ENCODE assay signal across 9 mouse cellular contexts in the genomic region with DNA sequence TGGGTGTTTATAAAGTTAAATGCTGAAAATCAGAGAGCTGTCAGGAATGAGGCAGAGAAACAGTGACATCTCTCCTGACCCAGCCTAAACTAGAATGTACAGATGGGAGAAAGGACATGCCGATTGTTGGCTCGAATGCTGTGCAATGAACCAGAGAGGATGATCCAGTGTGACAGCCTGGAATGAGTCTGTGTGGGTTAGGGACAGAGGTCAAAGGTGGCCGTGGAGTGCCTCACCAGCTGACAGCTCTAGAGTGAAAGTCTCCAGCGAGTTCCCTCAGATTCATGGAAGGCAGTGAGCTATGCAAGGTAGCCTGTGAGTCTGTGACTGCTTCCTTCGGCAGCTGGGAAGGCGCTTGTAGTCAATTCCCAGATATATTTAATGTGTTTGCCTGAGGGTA.
DNase-seq lines count a peak whose midpoint lies in the region; ATAC-seq and TF ChIP-seq lines count a peak whose summit lies in the region.
"Had no signal": no experiment of that assay in that cellular context is flagged by ENCODE, and none has a peak within 500 bp of the region (broad histone marks: within the 10 kb centered on the region; RNA-seq: fewer than 3 reads in every experiment).

No protein-coding gene starts in this region.

- H3K4me1 ChIP-seq in hindbrain, embryonic 15.5 days (replicated peaks) = peaks cover 5% of the 10 kb centered on the region; the same call in 1 of the 2 replicates
- peaks cover 9% of the 10 kb centered on the region for H3K4me1 ChIP-seq in midbrain, embryonic 11.5 days (ENCODE audit: control insufficient read depth, insufficient read depth, low read length)
- H3K4me1 ChIP-seq in liver, postnatal 0 days (ENCODE audit: insufficient read depth) = no peaks in the 10 kb centered on the region
- no peaks in the 10 kb centered on the region for H3K4me1 ChIP-seq in heart, embryonic 11.5 days (ENCODE audit: control insufficient read depth, insufficient read depth, low read length)

- H3K4me2 ChIP-seq in hindbrain, embryonic 15.5 days = peak overlapping the region; percentile 29
- no peak overlapping the region for H3K4me2 ChIP-seq in midbrain, embryonic 11.5 days
- no peak overlapping the region for H3K4me2 ChIP-seq in liver, postnatal 0 days (ENCODE audit: low read depth, low read length)
- no peak overlapping the region for H3K4me2 ChIP-seq in heart, embryonic 11.5 days

- TF ChIP-seq CTCF in brain, embryonic 14.5 days (IDR thresholded peaks at IDR 0.05; ENCODE audit: borderline replicate concordance, extremely low read depth, insufficient read depth, insufficient read length) = no peak
- no peak for TF ChIP-seq CTCF in liver, postnatal 0 days (IDR thresholded peaks at IDR 0.05; ENCODE audit: low read depth)

- TF ChIP-seq POLR2A in brain, embryonic 14.5 days (IDR thresholded peaks at IDR 0.05; ENCODE audit: borderline replicate concordance, extremely low read depth, insufficient read depth, insufficient read length, poor library complexity, severe bottlenecking) = no peak

- peak; percentile 50 for DNase-seq in brain, embryonic 14.5 days (ENCODE audit: low read depth)
- peak; percentile 63 to 70 for DNase-seq in cerebellum, postnatal 10 days
- DNase-seq in midbrain, embryonic 11.5 days (ENCODE audit: low spot score, missing footprints) = peak; percentile 88
- no peak for DNase-seq in liver, postnatal 0 days
- DNase-seq in urinary bladder, adult 18-20 months (ENCODE audit: low spot score in 2 of 2) = no peak
- DNase-seq in adrenal gland, adult 2 months = no peak
- DNase-seq: thymus, postnatal 14 days had no signal

- ATAC-seq in hindbrain, embryonic 15.5 days (ENCODE audit: low FRiP score, low read depth) = peak; percentile 75
- peak; percentile 78 for ATAC-seq in midbrain, embryonic 11.5 days (ENCODE audit: low FRiP score)
- no peak for ATAC-seq in liver, postnatal 0 days
- no peak for ATAC-seq in heart, embryonic 11.5 days (replicated peaks; ENCODE audit: insufficient number of reproducible peaks, low FRiP score, low TSS enrichment)

- no peak overlapping the region for H3K27ac ChIP-seq in hindbrain, embryonic 15.5 days (replicated peaks)
- H3K27ac ChIP-seq in midbrain, embryonic 11.5 days (ENCODE audit: low read depth, low read length) = no peak overlapping the region
- no peak overlapping the region for H3K27ac ChIP-seq in liver, postnatal 0 days (ENCODE audit: low read depth)
- no peak overlapping the region for H3K27ac ChIP-seq in heart, embryonic 11.5 days (ENCODE audit: low read depth, low read length)

- no peaks in the 10 kb centered on the region for H3K36me3 ChIP-seq in hindbrain, embryonic 15.5 days
- H3K36me3 ChIP-seq in midbrain, embryonic 11.5 days (ENCODE audit: control insufficient read depth, insufficient read depth, low read length) = no peaks in the 10 kb centered on the region
- H3K36me3 ChIP-seq in liver, postnatal 0 days (replicated peaks; ENCODE audit: insufficient read depth, low read length) = no peaks in the 10 kb centered on the region
- no peaks in the 10 kb centered on the region for H3K36me3 ChIP-seq in heart, embryonic 11.5 days (ENCODE audit: control insufficient read depth, insufficient read depth, low read length)

- H3K9me3 ChIP-seq in hindbrain, embryonic 15.5 days = no peaks in the 10 kb centered on the region
- H3K9me3 ChIP-seq in midbrain, embryonic 11.5 days (ENCODE audit: control insufficient read depth, low read length) = no peaks in the 10 kb centered on the region
- H3K9me3 ChIP-seq in liver, postnatal 0 days (ENCODE audit: low read length) = no peaks in the 10 kb centered on the region
- no peaks in the 10 kb centered on the region for H3K9me3 ChIP-seq in heart, embryonic 11.5 days (replicated peaks; ENCODE audit: control insufficient read depth, low read length)

- H3K9ac ChIP-seq in hindbrain, embryonic 15.5 days = no peak overlapping the region
- no peak overlapping the region for H3K9ac ChIP-seq in midbrain, embryonic 11.5 days (ENCODE audit: low read length)
- H3K9ac ChIP-seq in liver, postnatal 0 days (replicated peaks) = no peak overlapping the region
- no peak overlapping the region for H3K9ac ChIP-seq in heart, embryonic 11.5 days (ENCODE audit: low read depth, low read length)

- TF ChIP-seq EP300 in liver, postnatal 0 days (IDR thresholded peaks at IDR 0.05; ENCODE audit: low read depth) = no peak

- 9% methylated on average over 6 of the region's 6 CpGs for WGBS in hindbrain, embryonic 15.5 days
- WGBS in midbrain, embryonic 11.5 days = 13% methylated on average over 6 of the region's 6 CpGs
- WGBS in liver, postnatal 0 days (ENCODE audit: insufficient replicate concordance) = 55% methylated on average over 6 of the region's 6 CpGs
- 47% methylated on average over 6 of the region's 6 CpGs for WGBS in heart, embryonic 11.5 days (ENCODE audit: insufficient replicate concordance)

- H3K4me3 ChIP-seq in hindbrain, embryonic 15.5 days = no peak overlapping the region
- no peak overlapping the region for H3K4me3 ChIP-seq in midbrain, embryonic 11.5 days (ENCODE audit: low read depth, low read length)
- no peak overlapping the region for H3K4me3 ChIP-seq in liver, postnatal 0 days (ENCODE audit: low read depth, low read length)
- H3K4me3 ChIP-seq in heart, embryonic 11.5 days (ENCODE audit: low read depth, low read length) = no peak overlapping the region

- H3K27me3 ChIP-seq in hindbrain, embryonic 15.5 days = no peaks in the 10 kb centered on the region
- H3K27me3 ChIP-seq in midbrain, embryonic 11.5 days (ENCODE audit: control insufficient read depth, insufficient read depth, low read length) = no peaks in the 10 kb centered on the region
- no peaks in the 10 kb centered on the region for H3K27me3 ChIP-seq in liver, postnatal 0 days (ENCODE audit: insufficient read depth, low read length)
- no peaks in the 10 kb centered on the region for H3K27me3 ChIP-seq in heart, embryonic 11.5 days (ENCODE audit: control insufficient read depth, insufficient read depth, low read length)

Comparison
In these comparisons a context has a peak if more than half of its experiments do, and no peak if none do; other contexts are left out.
1. DNase-seq: peak in brain, embryonic 14.5 days (single experiment), cerebellum, postnatal 10 days (2 of 2) and midbrain, embryonic 11.5 days (single experiment); none in liver, postnatal 0 days (single experiment), urinary bladder, adult 18-20 months (0 of 2) and adrenal gland, adult 2 months (single experiment).
2. ATAC-seq: peak in hindbrain, embryonic 15.5 days (single experiment) and midbrain, embryonic 11.5 days (single experiment); none in liver, postnatal 0 days (single experiment) and heart, embryonic 11.5 days (single experiment).